Mouse (Mus musculus): ENCODE results near the gene Ilk.

Gene Ilk

DNA sequence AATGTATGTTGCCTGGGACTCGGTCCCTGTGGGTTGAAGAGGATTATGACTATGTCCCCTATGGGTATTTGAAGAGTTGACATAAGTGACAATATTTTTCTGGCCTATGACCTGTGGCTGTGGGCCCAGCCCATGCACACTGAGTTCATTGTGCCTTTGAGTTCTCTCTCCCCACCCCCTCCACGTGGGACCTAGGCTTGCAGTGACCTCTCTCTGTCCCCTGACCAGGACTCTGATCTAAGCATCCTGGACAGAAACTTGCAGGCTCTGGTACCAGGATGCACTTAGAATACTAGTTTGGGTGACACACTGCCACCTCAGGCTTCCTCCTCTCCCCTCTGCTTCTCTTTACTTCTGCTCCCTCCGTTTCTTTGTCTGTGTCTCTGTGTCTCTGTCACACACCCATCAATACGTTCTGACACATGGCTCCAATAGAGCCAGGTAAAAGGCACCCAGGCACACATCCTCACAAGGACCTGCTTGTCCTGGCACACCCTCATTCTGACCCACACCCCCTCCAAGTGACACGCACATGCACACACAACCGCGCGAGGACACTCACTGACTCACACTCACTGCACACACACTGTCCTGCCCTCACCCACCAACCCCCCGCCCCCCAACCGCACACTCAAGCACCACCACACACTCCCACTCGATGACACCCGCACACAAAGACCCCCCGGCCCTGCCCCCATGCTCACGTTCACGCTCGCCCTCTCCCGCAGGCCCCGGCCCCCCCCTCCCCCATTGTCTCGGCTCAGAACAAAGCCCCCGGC, 50.3 kb downstream of the Ilk start:
- DNase-seq: peak; percentile 52

DNA sequence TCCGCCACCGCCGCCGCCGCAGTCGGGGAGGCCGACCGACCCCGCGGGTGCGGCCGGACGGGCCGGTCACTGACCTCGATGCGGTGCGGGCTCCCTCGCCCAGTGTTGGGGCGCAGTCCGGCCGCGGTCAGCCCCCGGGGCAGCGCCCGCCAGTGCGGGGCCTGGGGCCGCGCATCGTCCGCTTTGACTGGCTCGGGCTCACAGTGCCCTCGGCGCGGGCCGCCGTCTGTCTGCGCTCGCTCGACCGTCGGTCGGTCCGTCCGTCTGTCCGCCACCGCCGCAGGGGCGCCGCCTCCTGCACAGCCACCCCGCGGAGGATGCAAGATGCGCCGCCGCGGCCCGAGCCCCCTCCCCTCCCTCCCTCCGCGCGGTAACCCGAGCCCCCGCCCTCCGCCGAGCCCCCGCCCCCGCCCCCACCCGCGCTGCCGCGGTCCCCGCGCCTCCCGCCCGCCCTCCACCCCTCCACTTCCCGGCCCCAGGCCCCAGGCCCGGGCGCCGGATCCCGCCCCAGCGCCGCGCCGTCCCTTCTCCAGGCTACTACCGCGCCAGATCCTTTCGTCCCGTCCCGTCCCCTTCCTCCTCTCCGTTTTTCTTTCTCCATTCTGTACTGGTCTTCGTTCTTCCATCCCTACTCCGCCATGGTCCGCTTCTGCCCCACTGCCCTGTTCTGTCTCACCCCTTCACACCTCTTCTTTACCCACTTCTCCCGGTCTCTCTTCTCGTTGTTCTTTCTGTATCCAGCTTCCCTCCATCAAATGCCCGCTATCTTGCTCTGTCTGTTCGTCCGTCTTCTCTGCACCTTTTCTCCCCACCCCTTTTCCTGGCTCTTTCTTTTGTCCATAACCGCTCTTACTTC, 51.1 kb downstream of the Ilk start, which contains the start of gene Dchs1:
Gene Dchs1 (minus strand): TSS at position 370 of the 856 bp plus-strand sequence.
- DNase-seq: peak; percentile 84

DNA sequence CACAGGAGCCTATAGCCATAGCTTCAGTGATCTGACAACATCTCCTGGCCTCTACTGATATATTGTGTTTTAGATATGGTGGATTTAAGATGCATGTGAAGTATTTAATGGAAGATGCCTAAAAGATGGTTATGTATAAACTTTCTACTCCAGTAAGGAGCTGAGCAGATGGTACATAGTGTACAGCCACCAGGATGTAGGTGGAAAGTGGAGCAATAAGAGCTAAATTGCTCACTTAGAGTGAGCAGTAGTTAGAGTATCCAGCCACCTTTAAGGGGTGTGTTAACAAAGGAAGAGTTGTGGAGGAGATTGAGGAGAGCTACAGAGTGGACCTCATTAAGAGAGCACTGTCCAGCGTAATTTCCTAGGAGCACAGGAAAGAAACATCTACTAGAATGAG, 54.8 kb downstream of the Ilk start:
- DNase-seq: no peak
